Mouse (Mus musculus) kidney, embryonic 16.5 days (tissue): Measurements from ENCODE around the gene Xlr4a. TPM values are rescaled to one million over a fixed set of nuclear protein-coding genes. Genes with fewer than 3 reads are reported as not detected.
"Not testable (repeated sequence)": the region's sequence is repeated elsewhere in the genome, so short reads cannot be mapped to it uniquely, and the experiment has no call there.

Experiments used
- ATAC-seq: fragments of 200-750 bp; cut with Nextera tagmentation; 2 replicates; pipeline ENCODE4 v1.8.0; 2017; ENCODE audit warnings: moderate TSS enrichment; ENCODE audit not compliant: low FRiP score, low TSS enrichment
- H3K27ac ChIP-seq: fragments of 300-500 bp; sonication (generic); 2 replicates; pipeline ENCODE4 v1.5.1; 2014; ENCODE audit warnings: low read length
- H3K27me3 ChIP-seq: fragments of 300-500 bp; sonication (generic); 2 replicates; pipeline ENCODE4 v1.6.1; 2014; ENCODE audit warnings: low read length, control low read depth, mixed read lengths; ENCODE audit not compliant: insufficient read depth
- H3K36me3 ChIP-seq: fragments of 300-500 bp; sonication (generic); 2 replicates; pipeline ENCODE4 v1.6.1; 2014; ENCODE audit warnings: low read length, control low read depth, mixed read lengths; ENCODE audit not compliant: insufficient read depth
- H3K4me1 ChIP-seq: fragments of 300-500 bp; sonication (generic); 2 replicates; pipeline ENCODE4 v1.6.1; 2014; ENCODE audit warnings: low read length, control low read depth, mixed read lengths; ENCODE audit not compliant: insufficient read depth
- H3K4me2 ChIP-seq: fragments of 300-500 bp; sonication (generic); replicated peaks from 2 replicates; pipeline ENCODE4 v1.6.1; 2014; ENCODE audit warnings: low read depth, low read length
- H3K4me3 ChIP-seq: fragments of 300-500 bp; sonication (generic); 2 replicates; pipeline ENCODE4 v1.5.1; 2014; ENCODE audit warnings: mild to moderate bottlenecking, low read length
- H3K9ac ChIP-seq: fragments of 300-500 bp; sonication (generic); replicated peaks from 2 replicates; pipeline ENCODE4 v1.6.1; 2014; ENCODE audit warnings: low read length
- H3K9me3 ChIP-seq: fragments of 300-500 bp; sonication (generic); 2 replicates; pipeline ENCODE4 v1.6.1; 2016; ENCODE audit warnings: low read length, control low read depth
- WGBS: fragments of 180-500 bp; shearing (Covaris S2); extraction: QIAGEN DNeasy Blood & Tissue Kit; methylation state at CpG from one replicate; pipeline ENCODE4 v1.1.7; 2014; 5-methylcytosine and 5-hydroxymethylcytosine counted together
- polyA plus RNA-seq: library from polyadenylated mRNA; unstranded; fragments of >200 nt; fragmentation: Nextera tagmentation; extraction: Ambion mirVana; gene quantifications from 2 replicates; pipeline ENCODE4 v1.2.1, GENCODE M21; 2015

The Xlr4a gene
- polyA plus RNA-seq = 0.54 and 0.98 TPM in 2 replicates

GRCm38 (mm10) chrX:73082267-73083055 lies at the start of gene Xlr4a:
Gene Xlr4a (minus strand): TSS chrX:73082478.
- not testable (repeated sequence) for H3K4me2 ChIP-seq, H3K9me3 ChIP-seq, H3K27me3 ChIP-seq, H3K36me3 ChIP-seq, H3K9ac ChIP-seq, H3K4me1 ChIP-seq, H3K27ac ChIP-seq, H3K4me3 ChIP-seq, ATAC-seq
- 73% methylated on average over 18 of the region's 19 CpGs for WGBS

GRCm38 (mm10) chrX:73122859-73123829 lies 40.9 kb upstream of the Xlr4a start:
- not testable (repeated sequence) for H3K27me3 ChIP-seq, H3K4me1 ChIP-seq, H3K27ac ChIP-seq, H3K4me2 ChIP-seq, H3K36me3 ChIP-seq, H3K4me3 ChIP-seq, H3K9me3 ChIP-seq, H3K9ac ChIP-seq
- ATAC-seq = 0 out of 2 replicates have a peak, but pooled peaks have one; percentile 57
- WGBS = no CpG with 5 or more reads among the region's 12 CpGs

GRCm38 (mm10) chrX:73116747-73117146 lies 34.5 kb upstream of the Xlr4a start, which contains the start of gene Gm14685:
Gene Gm14685 (plus strand): TSS chrX:73117047.
- H3K4me2 ChIP-seq, H3K4me1 ChIP-seq, H3K27me3 ChIP-seq, H3K9me3 ChIP-seq, H3K27ac ChIP-seq, H3K36me3 ChIP-seq, H3K4me3 ChIP-seq, H3K9ac ChIP-seq, ATAC-seq: not testable (repeated sequence)
- WGBS = no CpG with 5 or more reads among the region's 7 CpGs

- H3K4me3 ChIP-seq, H3K27me3 ChIP-seq, H3K36me3 ChIP-seq, H3K4me1 ChIP-seq, H3K9me3 ChIP-seq, ATAC-seq, H3K27ac ChIP-seq, H3K4me2 ChIP-seq, H3K9ac ChIP-seq: not testable (repeated sequence)
- 76% methylated on average over 12 of the region's 13 CpGs for WGBS
Measured at GRCm38 (mm10) chrX:73096941-73097508, 14.7 kb upstream of the Xlr4a start, which contains the start of gene Xlr3a. Gene Xlr3a (minus strand): TSS chrX:73097095.

- not testable (repeated sequence) for H3K36me3 ChIP-seq, H3K27me3 ChIP-seq, ATAC-seq, H3K4me3 ChIP-seq, H3K4me2 ChIP-seq, H3K4me1 ChIP-seq, H3K9ac ChIP-seq, H3K9me3 ChIP-seq, H3K27ac ChIP-seq
- 80% methylated on average over 1 of the region's 5 CpGs for WGBS
Measured at GRCm38 (mm10) chrX:73066765-73067312, 15.4 kb downstream of the Xlr4a start.

- H3K4me3 ChIP-seq = peak within 1 kb of the TSS; percentile 27
- peak within 1 kb of the TSS; percentile 51 for H3K4me2 ChIP-seq
- H3K27me3 ChIP-seq = no peaks in the 10 kb centered on the region; the same call in 1 of the 2 replicates
- H3K9ac ChIP-seq = no peak within 1 kb of the TSS
- H3K9me3 ChIP-seq = no peaks in the 10 kb centered on the region
- 0 out of 2 replicates have a peak, but pooled peaks cover 3% of the 10 kb centered on the region for H3K4me1 ChIP-seq
- 37% methylated on average over 7 of the region's 7 CpGs for WGBS
- H3K27ac ChIP-seq = no peak within 1 kb of the TSS
- peak; percentile 31 for ATAC-seq
- H3K36me3 ChIP-seq = no peaks in the 10 kb centered on the region
Measured at GRCm38 (mm10) chrX:73064415-73064793, 17.9 kb downstream of the Xlr4a start, which contains the start of gene Pnma3. Gene Pnma3 (plus strand): TSS chrX:73064787.

GRCm38 (mm10) chrX:73063512-73064414 lies 18.5 kb downstream of the Xlr4a start:
- no peak overlapping the region for H3K9ac ChIP-seq
- H3K27ac ChIP-seq = no peak overlapping the region
- H3K4me2 ChIP-seq = peak overlapping the region; percentile 51
- no peaks in the 10 kb centered on the region; the same call in 1 of the 2 replicates for H3K27me3 ChIP-seq
- H3K4me3 ChIP-seq = peak overlapping the region; percentile 27
- no peaks in the 10 kb centered on the region for H3K36me3 ChIP-seq
- 35% methylated on average over 24 of the region's 24 CpGs for WGBS
- ATAC-seq = peak; percentile 35; the same call in 1 of the 2 replicates
- H3K4me1 ChIP-seq = 0 out of 2 replicates have a peak, but pooled peaks cover 3% of the 10 kb centered on the region
- H3K9me3 ChIP-seq = no peaks in the 10 kb centered on the region

GRCm38 (mm10) chrX:73062323-73062722 lies 20.0 kb downstream of the Xlr4a start:
- no peak overlapping the region for H3K27ac ChIP-seq
- no peak for ATAC-seq

More at GRCm38 (mm10) chrX:73062323-73062722, 20.0 kb downstream of the Xlr4a start:
- no peaks in the 10 kb centered on the region for H3K9me3 ChIP-seq
- no peaks in the 10 kb centered on the region; the same call in 1 of the 2 replicates for H3K27me3 ChIP-seq
- no peak overlapping the region for H3K9ac ChIP-seq
- 51% methylated on average over 5 of the region's 5 CpGs for WGBS
- 0 out of 2 replicates have a peak, but pooled peaks cover 3% of the 10 kb centered on the region for H3K4me1 ChIP-seq
- H3K4me2 ChIP-seq = no peak overlapping the region
- H3K4me3 ChIP-seq = no peak overlapping the region
- H3K36me3 ChIP-seq = no peaks in the 10 kb centered on the region
